Mouse (Mus musculus) neural tube, embryonic 15.5 days (tissue): Measurements from ENCODE around the gene Dyrk3. TPM values are rescaled to one million over a fixed set of nuclear protein-coding genes. Genes with fewer than 3 reads are reported as not detected.

Source experiments
- ATAC-seq: fragments of 200-750 bp; cut with Nextera tagmentation; 2 replicates; pipeline ENCODE4 v1.8.0; 2017; ENCODE audit warnings: mild to moderate bottlenecking, moderate TSS enrichment, moderate library complexity; ENCODE audit not compliant: low FRiP score
- H3K27ac ChIP-seq: fragments of 300-500 bp; sonication (generic); replicated peaks from 2 replicates; pipeline ENCODE4 v1.5.1; 2015; ENCODE audit warnings: mild to moderate bottlenecking, inconsistent platforms
- H3K27me3 ChIP-seq: fragments of 300-500 bp; sonication (generic); replicated peaks from 2 replicates; pipeline ENCODE4 v1.6.1; 2015; ENCODE audit warnings: inconsistent platforms
- H3K36me3 ChIP-seq: fragments of 300-500 bp; sonication (generic); 2 replicates; pipeline ENCODE4 v1.6.1; 2015; ENCODE audit warnings: inconsistent platforms
- H3K4me1 ChIP-seq: fragments of 300-500 bp; sonication (generic); 2 replicates; pipeline ENCODE4 v1.6.1; 2015; ENCODE audit warnings: inconsistent platforms
- H3K4me2 ChIP-seq: fragments of 300-500 bp; sonication (generic); 2 replicates; pipeline ENCODE4 v1.6.1; 2015; ENCODE audit warnings: inconsistent platforms, mild to moderate bottlenecking, moderate library complexity
- H3K4me3 ChIP-seq: fragments of 300-500 bp; sonication (generic); replicated peaks from 2 replicates; pipeline ENCODE4 v1.5.1; 2015; ENCODE audit warnings: mild to moderate bottlenecking, inconsistent platforms
- H3K9ac ChIP-seq: fragments of 300-500 bp; sonication (generic); replicated peaks from 2 replicates; pipeline ENCODE4 v1.6.1; 2015; ENCODE audit warnings: mild to moderate bottlenecking, inconsistent platforms
- H3K9me3 ChIP-seq: fragments of 300-500 bp; sonication (generic); replicated peaks from 2 replicates; pipeline ENCODE4 v1.6.1; 2016; ENCODE audit warnings: inconsistent platforms
- WGBS: fragments of 180-500 bp; shearing (Covaris S2); methylation state at CpG from one replicate; pipeline ENCODE4 v1.1.7; 2015; ENCODE audit warnings: mixed read lengths; 5-methylcytosine and 5-hydroxymethylcytosine counted together
- polyA plus RNA-seq: library from polyadenylated mRNA; unstranded; fragments of >200 nt; fragmentation: Nextera tagmentation; extraction: Ambion mirVana; gene quantifications from 2 replicates; pipeline ENCODE4 v1.2.1, GENCODE M21; 2015

Gene Dyrk3
- polyA plus RNA-seq, 1 experiment from 2014 or later = 14.0 TPM

GRCm38 (mm10) chr1:131100808-131101207, 37.3 kb downstream of the Dyrk3 start:
- no peak overlapping the region for H3K4me2 ChIP-seq

DNA sequence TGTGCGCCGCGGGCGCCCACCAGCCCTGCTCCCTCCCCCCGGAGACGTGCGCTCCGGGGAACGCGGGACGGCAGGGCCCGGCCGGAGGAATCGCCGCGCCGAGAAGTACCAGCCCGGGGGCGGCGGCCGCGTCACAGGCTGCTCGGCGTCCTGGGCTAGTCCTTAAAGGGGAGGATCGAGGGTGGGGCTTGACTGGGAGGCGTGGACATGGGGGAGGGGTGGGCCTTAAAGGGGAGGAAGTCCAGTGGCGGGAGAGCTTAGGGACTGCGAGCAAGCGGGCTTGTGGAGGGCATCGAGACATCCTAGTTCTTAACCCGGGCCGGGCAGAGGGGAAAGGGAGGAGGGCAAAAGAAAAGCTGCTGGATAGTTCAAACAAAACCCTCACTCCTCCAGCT, 40.4 kb downstream of the Dyrk3 start, which contains the start of gene Mapkapk2:
Mapkapk2 (minus strand) TSS at position 127 of the 395 bp plus-strand sequence.
- peaks cover 36% of the 10 kb centered on the region for H3K4me1 ChIP-seq
- peak within 1 kb of the TSS; percentile 79 for H3K4me2 ChIP-seq
- H3K27me3 ChIP-seq = no peaks in the 10 kb centered on the region
- peak within 1 kb of the TSS; percentile 79 for H3K27ac ChIP-seq
- peak within 1 kb of the TSS; percentile 94 for H3K4me3 ChIP-seq
- under 1% methylated on average over 26 of the region's 32 CpGs for WGBS
- no peaks in the 10 kb centered on the region for H3K9me3 ChIP-seq
- ATAC-seq = peak; percentile 97
- H3K9ac ChIP-seq = peak within 1 kb of the TSS; percentile 76
- H3K36me3 ChIP-seq = no peaks in the 10 kb centered on the region

More at GRCm38 (mm10) chr1:131100808-131101207, 37.3 kb downstream of the Dyrk3 start:
- no peak overlapping the region for H3K27ac ChIP-seq
- no peaks in the 10 kb centered on the region for H3K36me3 ChIP-seq
- H3K4me1 ChIP-seq = peaks cover 13% of the 10 kb centered on the region
- H3K9ac ChIP-seq = no peak overlapping the region
- WGBS = 82% methylated on average over 1 of the region's 1 CpGs
- no peak for ATAC-seq
- H3K4me3 ChIP-seq = no peak overlapping the region
- H3K27me3 ChIP-seq = no peaks in the 10 kb centered on the region
- H3K9me3 ChIP-seq = no peaks in the 10 kb centered on the region

GRCm38 (mm10) chr1:131096803-131097699, 41.1 kb downstream of the Dyrk3 start:
- peak; percentile 76 for ATAC-seq
- WGBS = under 1% methylated on average over 87 of the region's 98 CpGs

DNA sequence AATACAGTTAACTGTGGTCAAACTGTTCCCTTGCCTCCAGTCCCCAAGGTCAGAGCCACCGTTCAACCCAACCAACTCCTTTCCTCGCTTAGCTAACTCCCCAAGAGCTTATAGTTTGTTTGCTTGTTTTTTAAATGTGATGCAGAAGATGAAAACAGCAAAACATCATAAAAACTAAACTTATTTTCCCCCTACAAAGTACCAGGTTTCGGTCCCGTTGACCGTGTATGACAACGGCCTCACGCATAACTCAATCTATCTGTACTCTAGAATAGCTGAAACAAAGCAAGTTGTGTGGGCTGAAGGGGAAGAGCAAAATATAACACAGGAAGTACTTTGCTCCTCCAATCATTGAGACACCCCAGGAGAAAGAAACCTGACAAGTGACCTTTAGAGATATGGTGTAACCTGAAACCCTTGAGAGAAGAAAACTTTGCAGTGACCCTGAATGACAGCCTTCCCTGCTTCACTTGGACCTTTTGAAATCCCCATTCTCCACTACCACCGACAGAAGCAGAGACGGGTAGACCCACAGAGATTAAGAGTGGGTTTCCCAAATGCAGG, 41.9 kb downstream of the Dyrk3 start:
- Histone ChIP-seq H3K9me3 (no peaks in the 10 kb centered on the region), H3K27ac (peak overlapping the region; percentile 79), H3K4me3 (peak overlapping the region; percentile 94), H3K27me3 (no peaks in the 10 kb centered on the region), H3K36me3 (no peaks in the 10 kb centered on the region), H3K4me2 (peak overlapping the region; percentile 79), H3K4me1 (peaks cover 45% of the 10 kb centered on the region), H3K9ac (peak overlapping the region; percentile 76)
- WGBS = 26% methylated on average over 9 of the region's 9 CpGs
- no peak for ATAC-seq

More at GRCm38 (mm10) chr1:131096803-131097699, 41.1 kb downstream of the Dyrk3 start:
- no peaks in the 10 kb centered on the region for H3K27me3 ChIP-seq
- H3K4me1 ChIP-seq = peaks cover 41% of the 10 kb centered on the region
- H3K9ac ChIP-seq = peak overlapping the region; percentile 76
- peak overlapping the region; percentile 79 for H3K4me2 ChIP-seq
- peak overlapping the region; percentile 79 for H3K27ac ChIP-seq
- no peaks in the 10 kb centered on the region for H3K36me3 ChIP-seq
- no peaks in the 10 kb centered on the region for H3K9me3 ChIP-seq
- H3K4me3 ChIP-seq = peak overlapping the region; percentile 94

GRCm38 (mm10) chr1:131095574-131095973, 42.6 kb downstream of the Dyrk3 start:
- H3K4me2 ChIP-seq = peak overlapping the region; percentile 79
- no peaks in the 10 kb centered on the region for H3K27me3 ChIP-seq
- H3K4me3 ChIP-seq = peak overlapping the region; percentile 94
- 26% methylated on average over 8 of the region's 8 CpGs for WGBS
- H3K9ac ChIP-seq = no peak overlapping the region; the same call in 1 of the 2 replicates
- no peak overlapping the region for H3K27ac ChIP-seq
- no peaks in the 10 kb centered on the region for H3K9me3 ChIP-seq
- no peak for ATAC-seq
- H3K36me3 ChIP-seq = no peaks in the 10 kb centered on the region
- peaks cover 52% of the 10 kb centered on the region for H3K4me1 ChIP-seq

DNA sequence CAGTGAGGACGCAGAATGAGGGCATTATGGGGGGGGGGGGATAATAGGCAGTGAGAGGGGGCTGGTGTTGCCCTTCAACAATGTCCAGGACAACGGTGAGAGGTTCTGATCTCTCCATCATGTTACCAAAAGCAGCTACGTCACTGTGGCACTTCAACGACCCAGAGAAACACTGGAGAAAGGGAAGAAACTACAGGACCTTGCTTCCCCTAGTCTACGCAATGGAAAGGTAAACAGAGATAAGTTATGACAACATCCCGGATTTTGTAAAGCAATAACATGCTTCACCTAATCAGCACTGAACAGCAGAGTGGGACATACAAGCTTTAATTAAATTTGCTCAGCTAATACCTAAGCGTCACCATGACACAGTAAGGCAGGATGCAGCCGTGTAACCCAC, 44.3 kb downstream of the Dyrk3 start:
- no peaks in the 10 kb centered on the region for H3K36me3 ChIP-seq
- no peak overlapping the region for H3K9ac ChIP-seq
- ATAC-seq = no peak
- H3K4me3 ChIP-seq = no peak overlapping the region
- H3K4me1 ChIP-seq = peaks cover 65% of the 10 kb centered on the region
- 82% methylated on average over 8 of the region's 8 CpGs for WGBS
- H3K27ac ChIP-seq = no peak overlapping the region
- no peaks in the 10 kb centered on the region for H3K9me3 ChIP-seq
- no peak overlapping the region for H3K4me2 ChIP-seq
- H3K27me3 ChIP-seq = no peaks in the 10 kb centered on the region

DNA sequence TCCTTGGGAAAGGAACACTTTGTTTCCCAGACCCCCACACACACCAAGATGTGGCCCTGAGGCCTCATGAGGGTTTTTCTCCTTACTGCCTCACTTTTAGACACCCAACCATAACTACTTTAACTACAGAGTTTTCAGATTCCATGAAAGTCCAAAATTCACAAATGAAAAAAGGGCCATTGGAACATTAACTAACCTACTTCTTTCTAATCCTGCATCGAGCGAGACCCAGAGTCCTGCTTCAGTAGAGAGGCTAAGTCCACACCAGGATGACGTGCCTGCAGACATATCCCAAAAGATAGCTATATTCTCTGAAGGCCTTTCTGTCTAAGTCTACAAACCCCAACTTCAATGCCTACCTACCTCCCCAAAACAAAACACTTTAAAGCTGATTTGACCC, 45.3 kb downstream of the Dyrk3 start:
- Histone ChIP-seq H3K9ac (no peak overlapping the region), H3K4me3 (no peak overlapping the region), H3K4me2 (no peak overlapping the region), H3K27ac (no peak overlapping the region), H3K36me3 (no peaks in the 10 kb centered on the region), H3K4me1 (peaks cover 72% of the 10 kb centered on the region), H3K9me3 (no peaks in the 10 kb centered on the region), H3K27me3 (no peaks in the 10 kb centered on the region)
- ATAC-seq = no peak
- WGBS = 91% methylated on average over 3 of the region's 3 CpGs

GRCm38 (mm10) chr1:131092173-131092572, 46.0 kb downstream of the Dyrk3 start:
- no peaks in the 10 kb centered on the region for H3K27me3 ChIP-seq
- H3K36me3 ChIP-seq = no peaks in the 10 kb centered on the region
- no peak overlapping the region for H3K4me3 ChIP-seq
- ATAC-seq = no peak
- 87% methylated on average over 3 of the region's 3 CpGs for WGBS
- H3K4me1 ChIP-seq = peaks cover 75% of the 10 kb centered on the region
- no peaks in the 10 kb centered on the region for H3K9me3 ChIP-seq
- no peak overlapping the region for H3K9ac ChIP-seq
- H3K4me2 ChIP-seq = no peak overlapping the region
- no peak overlapping the region for H3K27ac ChIP-seq

DNA sequence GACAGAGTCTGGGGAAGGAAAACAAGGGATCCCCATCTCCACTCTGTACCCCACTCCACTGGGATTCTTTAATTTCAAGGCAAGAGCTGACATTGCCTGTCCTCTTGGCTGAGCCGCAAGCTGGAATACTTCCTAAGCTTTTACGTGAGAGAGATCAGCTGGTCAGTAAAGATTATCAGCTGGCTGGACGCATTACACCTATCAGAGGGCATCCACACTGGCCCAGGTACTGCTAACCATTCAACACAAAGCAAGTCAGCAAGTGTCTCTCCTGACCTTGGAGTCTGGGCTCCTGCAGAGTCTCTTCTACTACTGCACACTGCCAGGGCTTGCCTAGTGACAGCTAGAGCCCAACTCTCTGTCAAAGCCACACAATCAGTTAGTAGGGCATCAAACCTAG, 46.7 kb downstream of the Dyrk3 start:
- 93% methylated on average over 3 of the region's 3 CpGs for WGBS
- Histone ChIP-seq H3K4me2 (no peak overlapping the region), H3K4me3 (no peak overlapping the region), H3K9ac (no peak overlapping the region), H3K9me3 (no peaks in the 10 kb centered on the region), H3K27me3 (no peaks in the 10 kb centered on the region), H3K36me3 (no peaks in the 10 kb centered on the region), H3K4me1 (peaks cover 79% of the 10 kb centered on the region), H3K27ac (no peak overlapping the region)
- no peak for ATAC-seq

DNA sequence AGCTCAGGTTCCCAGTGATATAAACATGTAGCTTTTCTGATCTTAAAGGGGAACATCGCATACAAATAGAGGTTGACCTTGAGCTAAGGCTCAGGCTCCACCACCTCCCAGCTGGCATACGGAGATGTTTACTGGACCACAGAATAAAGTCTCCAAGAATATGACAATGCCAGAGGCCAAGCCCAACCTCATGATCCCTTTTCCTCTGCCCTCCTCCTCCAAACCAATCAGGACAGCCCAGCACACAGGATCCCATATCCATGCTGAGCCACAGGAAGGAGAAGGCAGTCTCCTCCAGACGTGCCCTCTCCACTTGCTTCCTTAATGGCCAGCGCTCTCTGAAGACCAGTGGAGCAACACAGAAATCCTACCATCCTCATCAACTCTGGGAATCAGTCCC, 47.3 kb downstream of the Dyrk3 start:
- no peak overlapping the region for H3K4me2 ChIP-seq
- H3K9me3 ChIP-seq = no peaks in the 10 kb centered on the region
- H3K27me3 ChIP-seq = no peaks in the 10 kb centered on the region
- no peak for ATAC-seq
- no peak overlapping the region for H3K4me3 ChIP-seq
- H3K27ac ChIP-seq = no peak overlapping the region
- H3K36me3 ChIP-seq = no peaks in the 10 kb centered on the region
- peaks cover 79% of the 10 kb centered on the region for H3K4me1 ChIP-seq
- 81% methylated on average over 4 of the region's 4 CpGs for WGBS
- no peak overlapping the region for H3K9ac ChIP-seq

- WGBS = 82% methylated on average over 5 of the region's 5 CpGs
- no peak overlapping the region for H3K27ac ChIP-seq
- no peak overlapping the region for H3K4me2 ChIP-seq
- no peaks in the 10 kb centered on the region for H3K9me3 ChIP-seq
- H3K36me3 ChIP-seq = no peaks in the 10 kb centered on the region
- peaks cover 79% of the 10 kb centered on the region for H3K4me1 ChIP-seq
- ATAC-seq = no peak
- no peaks in the 10 kb centered on the region for H3K27me3 ChIP-seq
- no peak overlapping the region for H3K9ac ChIP-seq
- H3K4me3 ChIP-seq = no peak overlapping the region
Observed at GRCm38 (mm10) chr1:131090261-131090660, 47.9 kb downstream of the Dyrk3 start.
